Mouse (Mus musculus): ENCODE data around the gene Tfg. TPM values are rescaled to one million over a fixed set of nuclear protein-coding genes. Genes with fewer than 3 reads are reported as not detected.

The Tfg gene
- total RNA-seq (2012; rRNA removed) (50.9 and 52.2 TPM in 2 replicates), polyA plus RNA-seq (2012; ENCODE audit: insufficient read depth in 1 of 2, insufficient read length in 2 of 2, low read depth in 1 of 2, low replicate concordance in 2 of 2, missing spikeins in 1 of 2) (100 to 1,000 TPM in 1 of 2 experiments, not detected in 1; 113 TPM)

DNA sequence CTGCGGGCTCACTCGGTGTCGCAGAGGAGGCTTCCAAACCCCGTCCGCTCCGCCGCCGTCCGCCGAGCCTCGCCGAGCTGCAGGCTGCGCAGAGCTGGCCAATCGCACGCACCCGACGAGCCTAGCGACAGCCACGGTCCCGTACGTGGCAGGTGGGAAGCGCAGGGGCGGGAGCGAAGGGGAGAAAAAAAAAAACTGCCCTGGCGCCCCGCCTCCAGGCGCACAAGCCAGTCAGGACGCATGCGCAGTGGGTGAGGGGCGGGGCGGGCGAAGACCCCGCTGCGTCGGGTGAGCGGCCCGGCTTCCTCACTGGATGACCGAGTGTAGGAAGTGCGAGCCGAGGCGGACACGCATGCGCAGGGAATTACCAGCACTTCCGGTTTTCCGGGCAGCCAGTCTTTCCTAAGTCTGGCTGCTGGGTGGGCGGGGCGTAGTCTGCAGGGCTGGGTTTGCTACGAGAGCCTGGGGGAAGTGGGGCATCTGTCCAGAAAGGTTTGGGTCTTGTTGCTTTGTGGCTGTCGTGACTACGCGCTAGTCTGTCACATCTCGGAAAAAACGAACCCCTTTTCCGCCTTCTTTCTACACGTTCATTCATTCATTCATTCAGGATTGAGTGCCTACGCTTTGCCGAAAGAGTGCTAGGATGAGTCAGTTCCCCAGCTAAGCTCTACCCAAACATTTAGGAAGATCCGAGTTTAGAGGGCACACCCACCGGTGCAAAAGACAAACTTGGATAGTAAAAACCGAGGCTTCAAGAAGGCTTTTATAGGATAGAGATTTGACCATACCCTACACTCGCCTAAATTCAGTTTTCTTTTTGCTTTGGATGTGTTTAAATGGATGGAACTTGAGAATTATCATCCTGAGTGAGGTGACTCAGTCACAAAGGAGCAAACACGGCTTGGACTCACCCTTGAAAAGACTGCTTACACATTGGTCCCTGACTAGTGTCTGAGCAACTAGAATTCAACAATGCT lies at the start of gene Tfg:
TSS of gene Tfg (minus strand) at position 227 of the 977 bp plus-strand sequence.
- peaks cover 27% of the 10 kb centered on the region for H3K79me2 ChIP-seq (ENCODE audit: control insufficient read depth, insufficient read depth, low read length, poor library complexity)
- peaks cover 6 to 29% of the 10 kb centered on the region in 2 experiments for H3K36me3 ChIP-seq (ENCODE audit: control insufficient read depth in 1 of 2, insufficient read depth in 2 of 2, low read length in 2 of 2)
- H3K4me3 ChIP-seq (ENCODE audit: control insufficient read depth in 1 of 2, insufficient read depth in 1 of 2, low read depth in 2 of 2, low read length in 2 of 2), result peak within 1 kb of the TSS; percentile 95
- H3K27me3 ChIP-seq (ENCODE audit: control insufficient read depth in 1 of 2, insufficient read depth in 2 of 2, low read length in 2 of 2), result no peaks in the 10 kb centered on the region
- peaks cover 8 to 16% of the 10 kb centered on the region in 2 experiments for H3K4me1 ChIP-seq (ENCODE audit: control insufficient read depth in 1 of 2, insufficient read depth in 2 of 2, low read length in 2 of 2)
- DNase-seq (ENCODE audit: low read depth, low spot score), result peak; percentile 99
- H3K9ac ChIP-seq (ENCODE audit: control insufficient read depth, low read depth, low read length, poor library complexity, severe bottlenecking), result peak within 1 kb of the TSS; percentile 96
- H3K27ac ChIP-seq (ENCODE audit: control insufficient read depth, low read depth, low read length), result peak within 1 kb of the TSS; percentile 88
- H3K9me3 ChIP-seq (replicated peaks; ENCODE audit: insufficient read depth, low read length), result no peaks in the 10 kb centered on the region
- TF ChIP-seq USF1 (IDR thresholded peaks at IDR 0.05; ENCODE audit: low read depth, low read length), result 0 out of 2 replicates have a peak, but pooled peaks have one; percentile 41
- peak; percentile 87 for TF ChIP-seq HCFC1 (IDR thresholded peaks at IDR 0.05; ENCODE audit: low read depth, low read length)
- peak; percentile 99 for TF ChIP-seq ZNF384 (IDR thresholded peaks at IDR 0.05; ENCODE audit: low read depth, low read length)
- TF ChIP-seq MAZ (IDR thresholded peaks at IDR 0.05; ENCODE audit: low read depth, low read length), result 0 out of 2 replicates have a peak, but pooled peaks have one; percentile 31
- TF ChIP-seq RAD21 (IDR thresholded peaks at IDR 0.05; ENCODE audit: low read depth, low read length), result no peak
- TF ChIP-seq ZMIZ1 (IDR thresholded peaks at IDR 0.05; ENCODE audit: low read depth, low read length), result peak; percentile 85
- TF ChIP-seq USF2 (IDR thresholded peaks at IDR 0.05; ENCODE audit: borderline replicate concordance in 1 of 2, insufficient read depth in 1 of 2, low read depth in 1 of 2, low read length in 2 of 2), result no peak
- no peak for TF ChIP-seq GATA1 (IDR thresholded peaks at IDR 0.05; ENCODE audit: low read depth, low read length)
- no peak for TF ChIP-seq BHLHE40 (IDR thresholded peaks at IDR 0.05; ENCODE audit: borderline replicate concordance, low read depth, low read length)
- TF ChIP-seq E2F4 (IDR thresholded peaks at IDR 0.05; ENCODE audit: borderline replicate concordance, low read depth, low read length), result 0 out of 2 replicates have a peak, but pooled peaks have one; percentile 25
- TF ChIP-seq MAX (IDR thresholded peaks at IDR 0.05; ENCODE audit: low read length), result peak; percentile 32; the same call in 1 of the 2 replicates
- TF ChIP-seq TCF12 (IDR thresholded peaks at IDR 0.05; ENCODE audit: low read depth, low read length), result peak; percentile 36; the same call in 1 of the 2 replicates
- peak; percentile 62 for TF ChIP-seq NELFE (IDR thresholded peaks at IDR 0.05; ENCODE audit: low read depth, low read length)
- no peak for TF ChIP-seq POLR2AphosphoS5 (IDR thresholded peaks at IDR 0.05; ENCODE audit: borderline replicate concordance, low read depth, low read length)
- TF ChIP-seq ETS1 (IDR thresholded peaks at IDR 0.05; ENCODE audit: low read depth, low read length), result 0 out of 2 replicates have a peak, but pooled peaks have one; percentile 19
- TF ChIP-seq MEF2A (IDR thresholded peaks at IDR 0.05; ENCODE audit: extremely low read depth, insufficient replicate concordance, low read depth, low read length, poor library complexity, severe bottlenecking), result no peak
- TF ChIP-seq SMC3 (IDR thresholded peaks at IDR 0.05; ENCODE audit: low read depth, low read length), result no peak
- no peak for TF ChIP-seq MYB (IDR thresholded peaks at IDR 0.05; ENCODE audit: low read depth, low read length)
- TF ChIP-seq EP300 (IDR thresholded peaks at IDR 0.05; ENCODE audit: low read depth in 1 of 2, low read length in 2 of 2), result peak in 1 of 2 experiments; percentile 35; a peak in 1 of 4 replicates
- TF ChIP-seq POLR2A (IDR thresholded peaks at IDR 0.05; ENCODE audit: control insufficient read depth in 1 of 2, insufficient read depth in 1 of 2, low read depth in 1 of 2, low read length in 2 of 2, poor library complexity in 1 of 2), result peak; percentile 38 to 89; a peak in 3 of 4 replicates
- peak; percentile 99 for TF ChIP-seq ELF1 (IDR thresholded peaks at IDR 0.05; ENCODE audit: low read depth, low read length)
- TF ChIP-seq TBP (IDR thresholded peaks at IDR 0.05; ENCODE audit: low read depth, low read length), result peak; percentile 29; the same call in 1 of the 2 replicates
- TF ChIP-seq RCOR1 (IDR thresholded peaks at IDR 0.05; ENCODE audit: low read depth, low read length), result no peak; the same call in 1 of the 2 replicates
- TF ChIP-seq UBTF (IDR thresholded peaks at IDR 0.05; ENCODE audit: borderline replicate concordance, insufficient read depth, low read depth, low read length), result no peak
- TF ChIP-seq MXI1 (IDR thresholded peaks at IDR 0.05; ENCODE audit: low read depth, low read length), result peak; percentile 61
- peak; percentile 35; the same call in 1 of the 2 replicates for TF ChIP-seq KAT2A (conservative IDR thresholded peaks at IDR 0.05; ENCODE audit: low read depth, low read length)
- no peak for TF ChIP-seq GABPA (IDR thresholded peaks at IDR 0.05; ENCODE audit: low read depth, low read length)
- no peak for TF ChIP-seq MYC (IDR thresholded peaks at IDR 0.05; ENCODE audit: low read depth, low read length)
- no peak for TF ChIP-seq CHD2 (IDR thresholded peaks at IDR 0.05; ENCODE audit: low read length)
- peak; percentile 81; the same call in 1 of the 2 replicates for TF ChIP-seq POLR2AphosphoS2 (IDR thresholded peaks at IDR 0.05; ENCODE audit: low read length)
- peak; percentile 75 for TF ChIP-seq SIN3A (IDR thresholded peaks at IDR 0.05; ENCODE audit: low read length)
- no peak for TF ChIP-seq ZC3H11A (IDR thresholded peaks at IDR 0.05; ENCODE audit: low read depth, low read length)
- TF ChIP-seq MAFK (IDR thresholded peaks at IDR 0.05; ENCODE audit: borderline replicate concordance, low read depth, low read length), result no peak
